Mouse (Mus musculus) splenic B cell, adult 2 months (primary cell): Measurements from ENCODE around the gene Ankrd23.
"Not testable (repeated sequence)": the region's sequence is repeated elsewhere in the genome, so short reads cannot be mapped to it uniquely, and the experiment has no call there.

Experiments
- DNase-seq: peaks from one replicate; pipeline ENCODE4 v3.0.0-alpha.2; 2011; ENCODE audit warnings: low read depth, low spot score
- H3K27me3 ChIP-seq: 2 replicates; pipeline ENCODE4 v1.6.1; 2012; ENCODE audit warnings: mild to moderate bottlenecking, low read length, moderate library complexity, mixed read lengths; ENCODE audit not compliant: control insufficient read depth, poor library complexity, insufficient read depth, severe bottlenecking
- H3K36me3 ChIP-seq: 2 replicates; pipeline ENCODE4 v1.6.1; 2012; ENCODE audit warnings: mild to moderate bottlenecking, low read length, moderate library complexity, mixed read lengths; ENCODE audit not compliant: control insufficient read depth, poor library complexity, insufficient read depth, severe bottlenecking

Gene Ankrd23

GRCm38 (mm10) chr1:36536783-36537182 lies at the start of gene Ankrd23:
Gene Ankrd23, minus strand, starts transcription at chr1:36536883.
- H3K27me3 ChIP-seq, H3K36me3 ChIP-seq, DNase-seq: not testable (repeated sequence)

GRCm38 (mm10) chr1:36586288-36586687 lies 49.6 kb upstream of the Ankrd23 start:
- DNase-seq: no peak
- H3K27me3 ChIP-seq: no peaks in the 10 kb centered on the region
- H3K36me3 ChIP-seq: no peaks in the 10 kb centered on the region

GRCm38 (mm10) chr1:36583408-36584116 lies 46.9 kb upstream of the Ankrd23 start:
- Histone ChIP-seq H3K36me3 (no peaks in the 10 kb centered on the region), H3K27me3 (no peaks in the 10 kb centered on the region)
- DNase-seq: no peak

- no peak for DNase-seq
- no peaks in the 10 kb centered on the region for H3K36me3 ChIP-seq
- no peaks in the 10 kb centered on the region for H3K27me3 ChIP-seq
These were observed 45.5 kb upstream of the Ankrd23 start for GRCm38 (mm10) chr1:36582211-36582610.

- Histone ChIP-seq H3K36me3 (no peaks in the 10 kb centered on the region), H3K27me3 (no peaks in the 10 kb centered on the region)
- DNase-seq: no peak
These were observed 44.6 kb upstream of the Ankrd23 start for GRCm38 (mm10) chr1:36581260-36581659.

GRCm38 (mm10) chr1:36580384-36581207 lies 43.9 kb upstream of the Ankrd23 start:
- Histone ChIP-seq H3K36me3 (no peaks in the 10 kb centered on the region), H3K27me3 (no peaks in the 10 kb centered on the region)
- no peak for DNase-seq

- no peaks in the 10 kb centered on the region for H3K36me3 ChIP-seq
- no peaks in the 10 kb centered on the region for H3K27me3 ChIP-seq
- no peak for DNase-seq
These were observed 43.3 kb upstream of the Ankrd23 start for GRCm38 (mm10) chr1:36579974-36580383.

GRCm38 (mm10) chr1:36576991-36577675 lies 40.5 kb upstream of the Ankrd23 start:
- no peak for DNase-seq
- H3K27me3 ChIP-seq: no peaks in the 10 kb centered on the region

GRCm38 (mm10) chr1:36575347-36575746 lies 38.7 kb upstream of the Ankrd23 start:
- no peak for DNase-seq
- H3K36me3 ChIP-seq: no peaks in the 10 kb centered on the region
- H3K27me3 ChIP-seq: no peaks in the 10 kb centered on the region

More at GRCm38 (mm10) chr1:36576991-36577675, 40.5 kb upstream of the Ankrd23 start:
- H3K36me3 ChIP-seq: no peaks in the 10 kb centered on the region

GRCm38 (mm10) chr1:36574196-36574955 lies 37.7 kb upstream of the Ankrd23 start:
- H3K27me3 ChIP-seq: no peaks in the 10 kb centered on the region
- no peaks in the 10 kb centered on the region for H3K36me3 ChIP-seq
- no peak for DNase-seq

- no peak for DNase-seq
- H3K27me3 ChIP-seq: no peaks in the 10 kb centered on the region
- no peaks in the 10 kb centered on the region for H3K36me3 ChIP-seq
These were observed 36.8 kb upstream of the Ankrd23 start for GRCm38 (mm10) chr1:36573524-36573923.

- no peaks in the 10 kb centered on the region for H3K27me3 ChIP-seq
- DNase-seq: no peak
- H3K36me3 ChIP-seq: no peaks in the 10 kb centered on the region
These were observed 36.0 kb upstream of the Ankrd23 start for GRCm38 (mm10) chr1:36572709-36573108.

- DNase-seq: no peak
- Histone ChIP-seq H3K36me3 (no peaks in the 10 kb centered on the region), H3K27me3 (no peaks in the 10 kb centered on the region)
These were observed 35.5 kb upstream of the Ankrd23 start for GRCm38 (mm10) chr1:36572140-36572700.

- H3K36me3 ChIP-seq: no peaks in the 10 kb centered on the region
- no peaks in the 10 kb centered on the region for H3K27me3 ChIP-seq
- DNase-seq: peak; percentile 16
These were observed 34.9 kb upstream of the Ankrd23 start for GRCm38 (mm10) chr1:36571627-36572026.
